Mouse (Mus musculus) liver, postnatal 0 days (tissue): ENCODE results near the gene Fam3c.

Experiments
- CTCF ChIP-seq: sonication (generic); IDR thresholded peaks from 2 replicates; pipeline ENCODE4 v1.5.1; 2016; ENCODE audit warnings: antibody characterized with exemption, low read depth
- EP300 ChIP-seq: IDR thresholded peaks from 2 replicates; pipeline ENCODE4 v1.6.1; 2016; ENCODE audit warnings: antibody characterized with exemption, low read depth, mild to moderate bottlenecking

DNA sequence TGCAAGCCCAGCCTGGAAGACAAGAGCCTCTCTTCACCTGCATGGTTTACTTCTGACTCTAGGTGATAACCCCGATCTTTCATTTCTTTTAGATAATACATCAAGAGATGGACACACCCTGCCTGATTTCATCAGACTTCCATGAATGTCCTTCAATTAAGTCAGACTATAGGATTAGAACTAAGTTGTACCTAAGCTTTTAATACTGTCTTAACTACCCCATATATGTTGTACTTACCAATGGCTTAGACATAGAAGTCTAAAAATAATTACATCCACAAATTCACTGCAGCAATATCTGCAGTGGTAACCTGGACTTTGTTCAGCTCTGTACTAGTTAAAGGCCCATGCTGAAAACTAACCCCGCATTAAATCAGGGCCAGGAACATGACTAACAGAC, 23.5 kb downstream of the Fam3c start:
- TF ChIP-seq CTCF (no peak), EP300 (no peak)
